Mouse (Mus musculus): ENCODE measurements around the gene Patl1. TPM values are rescaled to one million over a fixed set of nuclear protein-coding genes. Genes with fewer than 3 reads are reported as not detected.

Patl1 gene
- total and polyA plus RNA-seq, 3 experiments = 5.4 to 33.5 TPM; not detected in 1

DNA sequence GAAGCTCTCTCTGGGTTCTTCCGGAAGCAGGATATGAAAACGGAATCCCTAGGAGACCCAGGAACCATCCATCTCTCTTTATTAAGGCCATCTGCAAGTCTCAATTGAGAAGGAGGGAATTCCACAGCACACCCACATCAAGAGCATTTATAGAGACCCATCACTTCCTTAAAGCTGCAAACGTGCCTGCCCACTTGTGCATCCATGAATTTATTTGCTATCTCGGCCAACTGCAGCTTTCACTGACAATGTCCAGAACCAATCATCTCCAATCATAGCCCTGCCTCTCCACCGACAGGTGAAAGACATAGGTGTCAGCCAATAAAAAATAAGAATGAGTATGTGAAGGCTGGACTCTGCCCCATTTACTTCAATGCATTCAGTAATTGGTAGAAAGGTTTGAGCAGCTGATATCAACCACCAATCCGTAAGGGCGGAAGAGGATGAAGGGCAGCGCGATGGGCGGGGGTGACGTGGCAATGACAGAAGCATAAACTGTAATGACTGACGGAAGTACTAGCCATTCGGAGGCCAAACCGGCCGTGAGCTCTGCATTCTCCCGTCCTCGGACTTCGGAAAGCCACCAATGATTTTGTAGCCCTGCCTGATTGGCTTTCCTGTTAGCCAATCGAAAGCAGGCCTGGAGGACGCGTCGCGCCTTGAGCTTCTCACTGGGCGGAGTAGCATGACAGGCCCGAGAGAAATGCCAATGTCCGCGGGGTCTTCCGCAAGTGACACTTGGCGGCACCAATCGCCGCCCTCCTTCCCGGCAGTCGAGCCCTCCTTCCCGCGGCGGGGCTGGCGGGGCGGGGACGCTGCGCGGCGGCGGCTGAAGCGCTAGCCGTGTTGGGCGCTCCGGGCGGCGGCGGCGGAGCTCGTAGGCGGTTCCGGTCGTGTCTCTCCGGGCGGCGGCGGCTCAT is 53.1 kb downstream of the Patl1 start, which contains the start of gene Osbp:
TSS of gene Osbp (plus strand) at position 919 of the 920 bp plus-strand sequence.
- Histone ChIP-seq H3K27me3 (ENCODE audit: control insufficient read depth in 1 of 2, insufficient read depth in 2 of 2, low read length in 2 of 2) (no peaks in the 10 kb centered on the region), H3K79me2 (ENCODE audit: control insufficient read depth, insufficient read depth, low read length, poor library complexity) (peaks cover 31% of the 10 kb centered on the region), H3K9ac (ENCODE audit: control insufficient read depth, low read depth, low read length, poor library complexity, severe bottlenecking) (peak within 1 kb of the TSS; percentile 91), H3K27ac (ENCODE audit: control insufficient read depth, low read depth, low read length) (peak within 1 kb of the TSS; percentile 76), H3K9me3 (replicated peaks; ENCODE audit: insufficient read depth, low read length) (no peaks in the 10 kb centered on the region), H3K4me3 (ENCODE audit: control insufficient read depth in 1 of 2, insufficient read depth in 1 of 2, low read depth in 2 of 2, low read length in 2 of 2) (peak within 1 kb of the TSS; percentile 82 to 98), H3K4me1 (ENCODE audit: control insufficient read depth in 1 of 2, insufficient read depth in 2 of 2, low read length in 2 of 2) (peaks cover 0 to 11% of the 10 kb centered on the region in 2 experiments; a peak in 2 of 4 replicates), H3K36me3 (ENCODE audit: control insufficient read depth in 1 of 2, insufficient read depth in 2 of 2, low read length in 2 of 2) (peaks cover 0 to 11% of the 10 kb centered on the region in 2 experiments; a peak in 2 of 4 replicates)
- DNase-seq (ENCODE audit: low read depth, low spot score) = peak; percentile 100
- TF ChIP-seq NELFE (IDR thresholded peaks at IDR 0.05; ENCODE audit: low read depth, low read length) (peak; percentile 92), ELF1 (IDR thresholded peaks at IDR 0.05; ENCODE audit: low read depth, low read length) (peak; percentile 84), JUND (IDR thresholded peaks at IDR 0.05; ENCODE audit: low read depth, low read length) (0 out of 2 replicates have a peak, but pooled peaks have one; percentile 70), MXI1 (IDR thresholded peaks at IDR 0.05; ENCODE audit: low read depth, low read length) (peak; percentile 67), MAFK (IDR thresholded peaks at IDR 0.05; ENCODE audit: borderline replicate concordance, low read depth, low read length) (no peak), USF1 (IDR thresholded peaks at IDR 0.05; ENCODE audit: low read depth, low read length) (peak; percentile 92), KAT2A (conservative IDR thresholded peaks at IDR 0.05; ENCODE audit: low read depth, low read length) (peak; percentile 73), POLR2A (IDR thresholded peaks at IDR 0.05; ENCODE audit: control insufficient read depth in 1 of 2, insufficient read depth in 1 of 2, low read depth in 1 of 2, low read length in 2 of 2, poor library complexity in 1 of 2) (peak; percentile 37 to 94; a peak in 3 of 4 replicates), GATA1 (IDR thresholded peaks at IDR 0.05; ENCODE audit: low read depth, low read length) (peak; percentile 52; the same call in 1 of the 2 replicates), SIN3A (IDR thresholded peaks at IDR 0.05; ENCODE audit: low read length) (peak; percentile 90), POLR2AphosphoS2 (IDR thresholded peaks at IDR 0.05; ENCODE audit: low read length) (peak; percentile 76; the same call in 1 of the 2 replicates), MEF2A (IDR thresholded peaks at IDR 0.05; ENCODE audit: extremely low read depth, insufficient replicate concordance, low read depth, low read length, poor library complexity, severe bottlenecking) (no peak), MAX (IDR thresholded peaks at IDR 0.05; ENCODE audit: low read length) (peak; percentile 52; the same call in 1 of the 2 replicates), ETS1 (IDR thresholded peaks at IDR 0.05; ENCODE audit: low read depth, low read length) (0 out of 2 replicates have a peak, but pooled peaks have one; percentile 4), TAL1 (IDR thresholded peaks at IDR 0.05; ENCODE audit: low read length) (no peak), MYC (IDR thresholded peaks at IDR 0.05; ENCODE audit: low read depth, low read length) (peak; percentile 66), TBP (IDR thresholded peaks at IDR 0.05; ENCODE audit: low read depth, low read length) (peak; percentile 97), NRF1 (IDR thresholded peaks at IDR 0.05; ENCODE audit: insufficient read depth, low read depth, low read length, poor library complexity, severe bottlenecking) (peak; percentile 43; the same call in 1 of the 2 replicates), CHD2 (IDR thresholded peaks at IDR 0.05; ENCODE audit: low read length) (peak; percentile 88), GABPA (IDR thresholded peaks at IDR 0.05; ENCODE audit: low read depth, low read length) (no peak), HCFC1 (IDR thresholded peaks at IDR 0.05; ENCODE audit: low read depth, low read length) (peak; percentile 87), MAZ (IDR thresholded peaks at IDR 0.05; ENCODE audit: low read depth, low read length) (peak; percentile 80; the same call in 1 of the 2 replicates), RAD21 (IDR thresholded peaks at IDR 0.05; ENCODE audit: low read depth, low read length) (no peak)
